Mouse (Mus musculus): ENCODE results near the gene Krt16.

Gene Krt16

GRCm38 (mm10) chr11:100248852-100249465 lies at the start of gene Krt16:
Gene Krt16 (minus strand): TSS chr11:100248902.
- no peak for DNase-seq (ENCODE audit: low spot score in 2 of 2)

DNA sequence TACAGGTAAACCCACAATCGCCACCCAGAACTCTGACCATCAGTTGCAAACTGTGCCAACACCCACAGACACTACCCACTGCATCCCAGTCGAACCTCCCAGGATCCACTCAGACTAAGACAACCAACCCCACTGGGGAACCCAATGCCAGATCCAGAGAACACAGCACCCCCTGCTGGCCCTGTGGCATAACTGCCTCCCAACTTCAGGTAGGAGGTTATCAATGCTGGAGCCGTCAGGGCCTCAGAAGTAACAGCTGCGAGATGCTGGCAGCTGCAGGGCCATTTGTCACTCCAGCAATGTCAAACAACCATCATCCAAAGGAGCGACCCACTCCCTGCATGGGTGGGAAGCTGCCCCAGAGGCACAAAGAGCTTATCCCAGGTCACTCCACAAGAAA lies 49.1 kb upstream of the Krt16 start:
- no peak for DNase-seq (ENCODE audit: low spot score in 2 of 2)

DNA sequence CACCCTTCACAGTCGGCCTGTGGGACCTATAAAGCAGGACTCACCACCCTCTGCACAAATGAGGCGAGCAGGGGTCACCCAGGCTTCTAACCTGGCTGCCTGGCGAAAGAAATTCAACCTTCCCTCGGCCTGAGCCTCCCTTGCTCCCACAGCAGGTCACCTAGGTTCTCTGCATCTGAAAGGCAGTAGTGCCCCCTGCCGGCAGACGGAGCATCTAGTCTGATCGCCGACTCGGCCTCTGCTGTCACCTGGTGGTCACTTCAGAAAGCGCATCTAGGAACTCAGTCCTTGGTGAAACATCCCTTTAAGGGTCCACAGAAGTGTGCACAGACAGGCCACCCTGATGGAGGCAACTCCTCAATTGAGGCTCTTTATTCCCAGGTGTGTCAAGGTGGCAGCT lies 46.6 kb upstream of the Krt16 start:
- DNase-seq (ENCODE audit: low spot score in 2 of 2): peak; percentile 39 to 57

- no peak for DNase-seq (ENCODE audit: low spot score in 2 of 2)
These were observed 44.2 kb upstream of the Krt16 start for GRCm38 (mm10) chr11:100292884-100293283.

- no peak for DNase-seq (ENCODE audit: low spot score in 2 of 2)
These were observed 41.5 kb upstream of the Krt16 start for GRCm38 (mm10) chr11:100290235-100290634.

- DNase-seq (ENCODE audit: low spot score in 2 of 2): no peak
These were observed 40.2 kb upstream of the Krt16 start for GRCm38 (mm10) chr11:100288942-100289341.

DNA sequence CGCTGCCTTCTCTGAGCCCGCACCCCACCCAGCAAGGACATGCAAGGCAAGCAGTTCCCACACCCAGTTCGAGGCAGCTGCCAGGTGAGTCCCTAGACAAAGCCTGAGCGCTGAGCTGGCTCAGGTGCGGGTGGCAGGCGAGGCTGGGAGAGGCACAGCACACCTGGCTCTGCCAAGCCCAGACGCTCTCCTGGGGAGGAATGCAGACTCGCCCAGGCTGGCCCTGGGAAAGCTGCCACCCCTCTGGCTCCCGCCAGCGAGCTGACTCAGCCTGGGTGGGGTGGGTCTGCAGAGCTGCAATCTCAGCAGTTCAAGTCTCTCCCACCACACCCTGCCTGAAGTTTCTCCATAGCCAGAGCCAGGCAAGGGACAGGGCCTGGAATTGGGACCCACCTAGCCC lies 38.3 kb upstream of the Krt16 start:
- peak in 1 of 2 experiments; percentile 14 for DNase-seq (ENCODE audit: low spot score in 2 of 2)

- DNase-seq (ENCODE audit: low spot score in 2 of 2): no peak
These were observed 36.3 kb upstream of the Krt16 start for GRCm38 (mm10) chr11:100284988-100285387.

- DNase-seq (ENCODE audit: low spot score in 2 of 2): peak; percentile 18 to 40
These were observed 33.8 kb upstream of the Krt16 start for GRCm38 (mm10) chr11:100282549-100282948.

GRCm38 (mm10) chr11:100281596-100282544 lies 33.2 kb upstream of the Krt16 start:
- DNase-seq (ENCODE audit: low spot score in 2 of 2): peak; percentile 73

DNA sequence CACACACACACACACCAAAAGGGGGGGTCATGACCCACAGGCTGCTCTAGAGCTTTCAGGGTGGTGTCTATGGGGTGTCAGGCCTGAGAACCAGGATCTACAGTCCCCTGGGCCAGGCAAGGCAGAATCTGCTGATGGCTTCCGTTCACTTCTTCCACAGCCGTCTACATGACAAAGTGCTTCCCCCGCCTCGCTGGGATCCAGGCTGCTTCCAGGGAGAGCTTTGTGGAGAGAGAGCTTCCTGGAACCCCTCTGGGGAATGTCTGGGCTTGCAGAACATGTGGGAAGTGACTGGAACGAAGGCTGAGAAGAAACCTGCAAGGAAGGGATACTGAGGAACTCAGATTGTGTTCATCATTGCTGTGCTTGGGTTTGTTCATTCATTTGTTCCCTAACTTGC lies 30.1 kb upstream of the Krt16 start:
- no peak for DNase-seq (ENCODE audit: low spot score in 2 of 2)

DNA sequence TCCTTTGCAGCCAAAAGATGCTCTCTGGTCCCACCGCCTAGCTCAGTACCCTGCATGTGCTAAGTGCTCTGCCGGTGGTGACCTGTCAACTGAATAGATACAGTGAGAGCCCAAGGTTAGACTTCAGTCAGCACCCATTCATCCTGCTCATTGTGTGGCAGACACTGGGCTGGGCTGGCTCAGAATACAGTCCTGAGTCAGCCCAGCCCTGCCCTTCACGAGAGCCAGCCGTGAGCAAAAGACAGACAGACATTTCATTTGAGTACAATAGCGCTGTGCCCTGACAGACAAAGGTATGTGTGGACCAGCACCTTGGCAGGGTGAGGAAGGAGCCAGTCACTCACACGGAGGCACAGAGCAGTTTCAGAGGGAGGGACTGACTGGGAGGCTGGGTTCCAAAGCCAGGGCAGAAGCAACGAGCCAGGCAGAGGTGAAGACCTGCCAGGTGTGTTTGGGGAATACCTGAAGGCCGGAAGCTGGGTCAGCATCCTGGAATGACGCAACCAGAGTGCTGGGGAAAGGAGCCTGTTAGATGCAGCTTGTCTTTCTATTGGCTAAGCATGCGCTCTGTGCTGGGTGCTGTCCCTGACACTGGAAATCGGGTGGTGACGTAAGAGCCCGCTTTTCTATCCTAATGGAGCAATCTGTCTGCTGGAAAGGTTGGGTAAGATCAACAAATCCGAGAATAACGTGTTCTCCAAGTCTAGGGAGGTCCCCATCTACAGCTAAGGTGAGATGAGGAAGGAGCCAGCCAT lies 29.2 kb upstream of the Krt16 start:
- DNase-seq (ENCODE audit: low spot score in 2 of 2): no peak

DNA sequence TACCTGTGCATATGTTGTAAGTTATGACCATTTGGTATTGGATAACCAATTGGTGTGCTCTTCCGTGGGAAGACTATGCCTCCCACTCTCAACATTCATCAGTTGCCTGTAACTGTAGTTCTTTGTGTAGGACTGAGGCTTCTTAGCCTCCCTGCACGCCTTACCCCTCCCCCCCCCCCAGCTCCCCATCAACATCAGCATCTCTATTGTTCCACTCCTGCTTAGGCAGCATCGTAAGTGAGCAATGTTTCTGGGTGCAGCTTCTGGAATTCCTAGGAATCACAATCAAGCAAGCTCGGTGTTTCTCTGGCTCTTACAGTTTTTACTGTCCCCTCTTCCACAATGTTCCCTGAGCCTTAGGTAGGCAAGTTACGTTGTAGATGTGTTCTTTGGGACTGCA lies 26.8 kb upstream of the Krt16 start:
- DNase-seq (ENCODE audit: low spot score in 2 of 2): no peak

DNA sequence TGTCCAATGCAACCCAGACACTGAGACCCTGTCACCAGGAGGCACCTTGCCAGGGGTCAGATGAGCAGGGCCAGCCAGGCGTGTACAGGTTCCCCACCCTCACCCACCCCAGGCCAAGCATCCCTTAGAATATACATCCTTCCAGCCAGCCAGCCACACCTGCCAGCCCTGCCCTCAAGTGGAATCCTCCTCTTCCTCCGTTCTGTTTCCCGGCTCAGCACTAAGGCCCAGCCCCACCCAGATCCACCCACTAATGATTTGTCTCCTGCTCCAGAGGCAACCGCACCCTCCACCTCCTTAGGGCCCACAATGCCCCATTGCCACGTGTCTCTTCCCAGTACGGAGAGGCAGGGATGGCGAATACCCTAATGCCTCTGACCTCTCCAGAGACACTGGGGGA lies 26.0 kb upstream of the Krt16 start:
- no peak for DNase-seq (ENCODE audit: low spot score in 2 of 2)

DNA sequence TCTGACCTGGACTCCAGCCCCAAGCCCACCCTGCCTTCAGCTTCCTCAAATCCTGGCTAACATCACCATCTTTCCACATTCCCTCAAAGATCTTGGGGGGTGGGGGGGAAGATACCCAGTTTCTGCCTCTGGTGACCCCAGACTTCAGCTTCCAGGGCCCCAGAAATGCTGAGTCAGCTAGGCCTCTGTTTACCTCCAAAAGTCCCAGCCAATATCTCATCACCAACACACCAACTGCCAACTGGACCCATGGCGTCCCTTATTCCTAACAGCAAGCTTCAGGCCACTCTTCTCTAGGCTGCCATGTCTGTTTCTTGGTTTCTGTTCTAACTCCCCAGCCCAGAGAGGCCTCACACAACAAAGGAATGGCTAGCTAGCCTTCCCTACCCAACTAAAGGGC lies 23.2 kb upstream of the Krt16 start:
- DNase-seq (ENCODE audit: low spot score in 2 of 2): no peak

DNA sequence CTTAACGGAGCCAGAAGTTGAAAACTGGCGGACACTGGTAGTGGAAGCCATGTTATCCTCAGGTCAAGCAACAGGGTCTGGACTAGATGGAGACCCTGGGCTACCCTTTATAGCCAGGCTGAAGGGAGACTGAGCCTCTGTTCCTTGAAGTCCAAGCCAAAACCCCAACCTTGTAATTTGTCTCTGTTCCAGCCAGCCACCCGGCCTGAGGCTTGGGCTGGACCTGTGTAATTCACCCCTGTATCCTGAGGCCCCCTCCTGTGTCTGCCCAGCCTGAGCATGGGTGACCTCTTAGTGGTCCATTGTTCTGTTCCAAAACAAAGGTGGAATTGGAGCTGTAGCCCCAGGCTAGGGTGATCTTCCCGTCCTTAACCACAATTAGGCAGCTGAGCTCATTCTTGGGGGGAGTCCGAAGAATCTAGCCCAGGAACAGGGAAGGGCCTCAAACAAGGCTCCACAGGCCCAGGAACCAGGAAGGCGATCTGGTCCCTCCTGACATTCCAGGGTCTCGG lies 21.2 kb upstream of the Krt16 start, which contains the start of gene Krt42:
Krt42 (minus strand) TSS at position 51 of the 512 bp plus-strand sequence.
- no peak for DNase-seq (ENCODE audit: low spot score in 2 of 2)

DNA sequence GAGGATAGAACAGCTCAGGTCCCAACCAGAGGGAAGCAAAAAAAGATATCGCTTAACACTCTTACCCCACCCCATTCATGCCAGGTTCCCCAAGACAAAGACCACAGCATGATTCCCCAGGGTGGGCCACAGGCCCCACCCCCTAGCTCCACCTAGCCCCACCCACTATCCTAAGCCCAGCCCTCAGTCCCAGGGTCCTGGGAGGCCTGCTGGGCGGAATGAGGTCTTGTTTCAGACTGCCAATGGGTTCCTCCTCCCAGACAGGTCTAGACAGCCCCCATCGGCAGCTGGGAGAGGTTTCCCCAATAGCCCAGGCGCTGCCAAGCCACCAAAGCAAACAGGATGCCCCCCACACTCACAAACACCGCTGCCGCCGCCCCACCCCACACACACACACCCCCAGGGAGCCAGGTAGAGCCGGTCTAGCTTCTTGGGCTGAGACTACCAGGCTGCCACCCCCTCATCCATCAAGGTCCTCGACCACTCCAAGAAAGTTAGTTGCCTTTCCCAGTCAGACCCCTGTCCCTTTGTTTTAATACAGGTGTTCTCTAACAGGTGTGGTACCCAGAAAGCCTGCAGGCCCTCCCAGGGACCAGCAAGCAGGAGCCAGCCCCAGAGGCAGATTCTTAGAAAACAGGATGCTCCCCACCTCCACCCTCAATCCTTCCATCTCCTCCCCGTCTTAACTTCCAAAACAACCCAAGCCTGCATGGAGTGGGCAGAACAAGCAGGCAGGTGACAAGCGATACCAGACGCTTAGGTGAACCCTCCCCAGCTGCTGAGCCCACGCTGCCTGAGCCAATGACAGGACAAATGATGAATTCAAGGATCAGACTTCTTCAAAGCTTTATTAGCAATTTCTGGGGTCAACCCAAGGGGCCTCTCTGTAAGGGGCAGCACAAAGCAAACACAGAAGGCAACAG lies 13.6 kb upstream of the Krt16 start:
- no peak for DNase-seq (ENCODE audit: low spot score in 2 of 2)

- no peak for DNase-seq (ENCODE audit: low spot score in 2 of 2)
These were observed 12.5 kb upstream of the Krt16 start for GRCm38 (mm10) chr11:100261235-100261605.

GRCm38 (mm10) chr11:100260514-100261234 lies 12.0 kb upstream of the Krt16 start, which contains the start of gene Krt17:
Gene Krt17 (minus strand): TSS chr11:100261029.
- DNase-seq (ENCODE audit: low spot score in 2 of 2): no peak

DNA sequence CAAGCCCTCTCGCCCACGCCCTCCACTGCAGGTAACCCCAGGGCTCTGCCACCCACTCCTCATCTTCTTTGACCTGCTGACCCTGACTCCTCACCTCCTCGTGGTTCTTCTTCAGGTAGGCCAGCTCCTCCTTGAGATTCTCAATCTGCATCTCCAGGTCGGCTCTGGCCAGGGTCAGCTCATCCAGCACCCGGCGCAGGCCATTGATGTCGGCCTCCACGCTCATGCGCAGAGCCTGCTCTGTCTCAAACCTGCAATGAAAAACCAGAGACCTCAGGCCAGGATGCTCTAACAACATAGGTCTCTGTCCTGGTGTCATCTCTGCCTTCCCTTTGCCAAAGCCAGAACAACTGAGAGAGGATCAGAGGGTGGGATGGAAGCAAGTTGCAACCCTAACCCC lies 10.4 kb upstream of the Krt16 start:
- no peak for DNase-seq (ENCODE audit: low spot score in 2 of 2)

Measured in right cerebral cortex, postnatal 36 days (tissue).